Mouse (Mus musculus) CH12.LX (cell line): ENCODE data around the gene Reck.

Experiments
- CHD2 ChIP-seq: IDR thresholded peaks from 2 replicates; pipeline ENCODE4 v1.6.1; 2011; ENCODE audit warnings: low read length, improper control_type of control experiment
- CTCF ChIP-seq, 2 experiments: IDR thresholded peaks in 1 of 2; conservative IDR thresholded peaks in 1 of 2; 2 replicates each; pipeline ENCODE4 v1.5.1; 2011 to 2012; ENCODE audit warnings: low read depth in 2 of 2, low read length in 2 of 2, improper control_type of control experiment in 1 of 2, inconsistent platforms in 1 of 2, mild to moderate bottlenecking in 1 of 2, moderate library complexity in 1 of 2
- EP300 ChIP-seq: IDR thresholded peaks from 2 replicates; pipeline ENCODE4 v1.6.1; 2011; ENCODE audit warnings: low read length, improper control_type of control experiment
- GABPA ChIP-seq: IDR thresholded peaks from 2 replicates; pipeline ENCODE4 v1.6.1; 2012; ENCODE audit warnings: low read depth, low read length, improper control_type of control experiment, inconsistent platforms; ENCODE audit not compliant: insufficient replicate concordance
- MAFK ChIP-seq: IDR thresholded peaks from 2 replicates; pipeline ENCODE4 v1.6.1; 2011; ENCODE audit warnings: low read length, improper control_type of control experiment; ENCODE audit not compliant: insufficient replicate concordance
- POLR2A ChIP-seq: IDR thresholded peaks from 2 replicates; pipeline ENCODE4 v1.6.1; 2011; ENCODE audit warnings: low read depth, mild to moderate bottlenecking, improper control_type of control experiment, low read length
- ZC3H11A ChIP-seq: IDR thresholded peaks from 2 replicates; pipeline ENCODE4 v1.6.1; 2012; ENCODE audit warnings: low read depth, mild to moderate bottlenecking, inconsistent platforms, low read length, improper control_type of control experiment
- ZKSCAN1 ChIP-seq: IDR thresholded peaks from 2 replicates; pipeline ENCODE4 v1.6.1; 2012; ENCODE audit warnings: low read depth, inconsistent platforms, low read length, improper control_type of control experiment, borderline replicate concordance

- TF ChIP-seq ZKSCAN1, result no peak
- no peak for TF ChIP-seq EP300
- TF ChIP-seq CTCF (conservative IDR thresholded peaks at IDR 0.05 in 1 of 2, IDR thresholded peaks at IDR 0.05 in 1 of 2; ENCODE audit: low read depth in 2 of 2, low read length in 2 of 2), result no peak
- no peak for TF ChIP-seq CHD2
- TF ChIP-seq ZC3H11A, result no peak
- TF ChIP-seq POLR2A, result no peak
- no peak for TF ChIP-seq GABPA
- no peak for TF ChIP-seq MAFK
These were observed 105.9 kb downstream of the Reck start for GRCm38 (mm10) chr4:43981251-43981650.
